Mouse (Mus musculus) stomach, postnatal 0 days (tissue): ENCODE data around the gene Pnp2.
"Not testable (repeated sequence)": the region's sequence is repeated elsewhere in the genome, so short reads cannot be mapped to it uniquely, and the experiment has no call there.

Experiments
- CTCF ChIP-seq: IDR thresholded peaks from 2 replicates; pipeline ENCODE4 v1.5.1; 2016; ENCODE audit warnings: antibody characterized with exemption, low read depth, mild to moderate bottlenecking, moderate library complexity
- EP300 ChIP-seq: optimal IDR thresholded peaks from 2 replicates; pipeline ENCODE3; 2016; ENCODE audit warnings: antibody characterized with exemption

GRCm38 (mm10) chr14:50955942-50956508 lies at the start of gene Pnp2:
- TF ChIP-seq CTCF: peak; percentile 37; the same call in 1 of the 2 replicates
- TF ChIP-seq EP300: not testable (repeated sequence)
